Mouse (Mus musculus): Measurements from ENCODE around the gene Sfxn2. TPM values are rescaled to one million over a fixed set of nuclear protein-coding genes. Genes with fewer than 3 reads are reported as not detected.
A peak's percentile ranks its signal among the peaks of the same experiment; 100 is the strongest.

The Sfxn2 gene
- total RNA-seq, 2 experiments from 2014 or later, result 4.4 to 6.3 TPM

DNA sequence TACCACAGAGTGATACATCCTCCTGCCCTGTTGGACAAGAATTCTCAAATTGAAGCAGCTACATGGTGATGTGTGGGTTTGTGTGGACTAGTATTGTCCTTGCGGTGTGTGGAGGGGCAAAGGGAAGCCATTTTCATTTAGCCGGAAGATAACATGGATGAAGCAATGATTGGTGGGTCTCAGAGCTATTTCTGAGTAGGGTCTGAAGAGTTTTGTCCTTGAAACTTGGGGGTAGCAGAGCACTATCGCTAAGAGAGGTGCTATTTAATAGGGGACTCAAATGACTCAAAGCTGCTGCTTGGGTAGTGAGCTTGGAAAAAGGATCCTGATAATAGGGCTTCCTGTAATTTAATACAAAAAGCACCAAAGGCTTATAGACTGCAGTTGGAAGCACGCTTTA, 25.0 kb downstream of the Sfxn2 start:
- no peak for DNase-seq (ENCODE audit: extremely low spot score in 1 of 2, low spot score in 1 of 2)

- peak; percentile 80 to 88 for DNase-seq (ENCODE audit: extremely low spot score in 1 of 2, low spot score in 1 of 2)
Measured at GRCm38 (mm10) chr19:46598720-46599252, 25.6 kb downstream of the Sfxn2 start, which contains the start of gene Wbp1l. Gene Wbp1l (plus strand): TSS chr19:46599084.

- peak in 1 of 2 experiments; percentile 20 for DNase-seq (ENCODE audit: extremely low spot score in 1 of 2, low spot score in 1 of 2)
Measured at GRCm38 (mm10) chr19:46599375-46600256, 26.5 kb downstream of the Sfxn2 start.

DNA sequence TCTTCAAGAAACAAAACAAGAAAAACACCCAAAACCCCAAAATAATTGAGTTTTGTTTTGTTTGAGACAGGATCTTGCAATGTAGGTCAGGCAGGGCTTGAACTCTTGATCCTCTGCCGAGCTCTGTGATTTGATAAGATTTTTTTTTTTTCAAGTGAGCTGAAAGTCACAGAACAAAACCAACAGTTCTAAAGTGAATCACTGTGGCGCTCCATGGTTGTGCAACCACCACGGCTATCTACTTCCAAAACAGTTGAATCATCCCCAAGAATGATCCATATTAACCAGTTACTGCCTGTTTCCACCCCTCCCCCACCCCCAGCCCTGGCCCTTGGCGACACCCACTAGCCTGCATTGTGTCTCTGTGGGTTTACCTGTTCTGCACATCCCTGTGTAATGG, 27.2 kb downstream of the Sfxn2 start:
- DNase-seq (ENCODE audit: extremely low spot score in 1 of 2, low spot score in 1 of 2), result no peak

GRCm38 (mm10) chr19:46601491-46601890, 28.3 kb downstream of the Sfxn2 start:
- no peak for DNase-seq (ENCODE audit: extremely low spot score in 1 of 2, low spot score in 1 of 2)

DNA sequence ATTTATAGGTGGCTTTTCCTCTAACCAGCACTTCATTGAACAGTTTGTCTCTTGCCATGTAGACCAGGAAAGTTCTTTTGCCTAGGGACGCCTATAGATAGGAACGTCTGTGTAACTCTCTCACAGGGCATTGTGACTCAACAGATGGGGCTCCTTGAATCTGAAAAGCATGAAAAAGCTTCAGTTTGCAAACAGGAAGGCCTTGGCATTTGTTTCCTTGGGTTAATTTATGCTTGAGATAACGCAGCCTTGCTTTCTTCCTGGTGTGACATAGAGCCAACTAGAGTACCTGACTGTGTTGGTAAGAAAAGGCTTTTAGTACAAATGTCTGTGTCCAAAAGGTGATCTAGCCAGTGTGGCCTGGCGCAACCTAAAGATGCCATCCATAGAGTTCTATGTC, 29.2 kb downstream of the Sfxn2 start:
- no peak for DNase-seq (ENCODE audit: extremely low spot score in 1 of 2, low spot score in 1 of 2)

- no peak for DNase-seq (ENCODE audit: extremely low spot score in 1 of 2, low spot score in 1 of 2)
Measured at GRCm38 (mm10) chr19:46606718-46607117, 33.6 kb downstream of the Sfxn2 start.

- DNase-seq (ENCODE audit: extremely low spot score in 1 of 2, low spot score in 1 of 2), result no peak
Measured at GRCm38 (mm10) chr19:46607424-46607823, 34.3 kb downstream of the Sfxn2 start.

GRCm38 (mm10) chr19:46608158-46608557, 35.0 kb downstream of the Sfxn2 start:
- no peak for DNase-seq (ENCODE audit: extremely low spot score in 1 of 2, low spot score in 1 of 2)

- no peak for DNase-seq (ENCODE audit: extremely low spot score in 1 of 2, low spot score in 1 of 2)
Measured at GRCm38 (mm10) chr19:46616378-46616777, 43.2 kb downstream of the Sfxn2 start.

DNA sequence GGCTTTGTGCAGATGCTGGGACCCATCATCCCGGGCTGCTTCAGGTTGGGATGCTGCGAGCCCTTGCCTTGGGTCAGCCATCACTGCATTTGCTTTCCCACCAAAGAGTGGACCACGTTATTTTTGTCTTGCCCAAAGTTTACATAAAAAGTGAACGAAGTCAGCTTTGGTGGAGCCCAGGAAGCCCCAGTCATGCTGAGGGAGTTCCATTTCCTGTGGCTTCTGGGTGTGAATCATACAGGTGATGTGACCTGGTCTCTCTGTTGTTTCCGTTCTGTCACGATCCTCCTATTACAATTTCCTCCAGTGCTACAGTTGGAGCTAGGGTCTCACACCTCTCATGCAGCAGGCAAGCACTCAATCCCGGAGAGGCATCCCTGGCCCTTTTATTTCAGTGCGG, 44.2 kb downstream of the Sfxn2 start:
- DNase-seq (ENCODE audit: extremely low spot score in 1 of 2, low spot score in 1 of 2), result no peak

GRCm38 (mm10) chr19:46618322-46618721, 45.2 kb downstream of the Sfxn2 start:
- no peak for DNase-seq (ENCODE audit: extremely low spot score in 1 of 2, low spot score in 1 of 2)

- no peak for DNase-seq (ENCODE audit: extremely low spot score in 1 of 2, low spot score in 1 of 2)
Measured at GRCm38 (mm10) chr19:46619001-46619400, 45.8 kb downstream of the Sfxn2 start.

- no peak for DNase-seq (ENCODE audit: extremely low spot score in 1 of 2, low spot score in 1 of 2)
Measured at GRCm38 (mm10) chr19:46619518-46619917, 46.4 kb downstream of the Sfxn2 start.

- DNase-seq (ENCODE audit: extremely low spot score in 1 of 2, low spot score in 1 of 2), result no peak
Measured at GRCm38 (mm10) chr19:46620016-46620808, 47.0 kb downstream of the Sfxn2 start.

DNA sequence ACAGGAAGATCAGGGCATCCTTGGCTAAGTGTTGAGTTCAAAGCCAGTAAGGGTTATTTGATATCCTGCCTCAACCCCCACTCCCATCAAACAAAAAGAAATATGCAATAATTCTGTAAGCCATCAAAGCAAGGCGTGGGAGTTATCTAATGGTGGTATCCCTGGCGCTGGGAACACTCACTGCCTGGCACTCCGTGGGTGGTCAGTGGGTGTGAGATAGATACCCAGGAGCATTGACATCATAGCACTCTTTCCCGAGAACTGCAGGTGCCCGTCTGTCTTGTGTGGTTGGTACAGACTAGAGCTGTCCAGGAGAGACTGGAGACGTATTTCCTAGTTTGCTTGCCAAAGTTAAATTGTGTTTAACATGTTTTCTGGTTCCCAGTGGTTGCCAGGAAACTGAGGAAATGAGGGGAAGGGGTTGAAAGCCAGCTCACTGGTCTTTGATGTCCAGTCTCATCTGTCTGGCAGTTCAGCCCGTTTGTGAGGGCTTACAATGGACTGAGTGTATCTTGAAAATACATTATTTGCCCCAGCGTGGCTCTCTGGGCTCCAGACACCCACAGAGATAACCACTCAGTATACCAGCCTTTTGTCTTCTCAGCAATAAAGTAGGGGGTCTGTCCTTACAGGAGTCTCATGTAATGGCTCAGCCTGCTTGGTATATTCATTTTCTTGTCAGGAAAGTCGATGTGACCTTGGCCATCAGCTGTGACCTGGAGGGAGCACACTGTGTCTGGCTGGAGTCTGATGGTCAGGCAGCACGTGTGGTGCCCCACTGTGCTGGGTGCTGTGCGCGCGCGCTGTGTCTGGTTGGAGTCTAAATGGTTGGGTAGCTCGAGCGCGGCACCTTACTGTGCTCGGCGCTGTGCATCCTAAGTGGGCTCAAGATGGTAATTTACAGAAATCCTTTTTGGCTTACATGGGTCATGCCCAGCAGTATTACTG, 48.3 kb downstream of the Sfxn2 start:
- no peak for DNase-seq (ENCODE audit: extremely low spot score in 1 of 2, low spot score in 1 of 2)

DNA sequence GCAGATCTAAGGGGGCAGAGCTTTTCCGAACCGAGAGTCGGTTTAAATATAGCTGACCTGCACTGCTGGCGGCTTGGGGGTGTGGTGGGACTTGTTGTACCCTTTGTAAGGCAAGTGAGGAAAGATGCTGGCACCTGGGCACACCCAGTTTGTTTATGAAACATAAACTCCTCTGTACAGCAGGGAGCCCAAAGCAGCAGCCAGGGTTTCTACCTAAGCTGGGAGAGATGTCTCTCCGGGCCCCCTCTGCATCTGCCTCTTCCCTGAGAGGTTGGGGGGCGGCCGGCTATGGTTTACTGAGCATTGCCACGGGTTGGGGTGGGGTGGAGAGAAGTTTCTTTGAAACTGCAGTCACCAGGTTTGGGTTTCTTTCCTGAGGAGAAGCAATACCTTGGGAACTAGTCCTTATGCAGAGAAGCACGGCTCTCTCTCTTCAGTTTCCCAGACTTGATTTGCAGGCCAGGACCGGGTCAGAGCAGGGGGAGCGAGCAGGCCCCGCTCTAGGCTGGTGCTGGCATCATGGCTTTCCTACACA, 49.6 kb downstream of the Sfxn2 start:
- DNase-seq (ENCODE audit: extremely low spot score in 1 of 2, low spot score in 1 of 2), result no peak

GRCm38 (mm10) chr19:46623194-46623667, 50.1 kb downstream of the Sfxn2 start:
- DNase-seq (ENCODE audit: extremely low spot score in 1 of 2, low spot score in 1 of 2), result no peak
